Mouse (Mus musculus): ENCODE measurements at regions not wholly inside any gene's neighbourhood (a gene's known extent, or its start where the extent isn't known, plus 50 kb on each side); places are given as distances from the start of the nearest gene placed in this dataset.

DNA sequence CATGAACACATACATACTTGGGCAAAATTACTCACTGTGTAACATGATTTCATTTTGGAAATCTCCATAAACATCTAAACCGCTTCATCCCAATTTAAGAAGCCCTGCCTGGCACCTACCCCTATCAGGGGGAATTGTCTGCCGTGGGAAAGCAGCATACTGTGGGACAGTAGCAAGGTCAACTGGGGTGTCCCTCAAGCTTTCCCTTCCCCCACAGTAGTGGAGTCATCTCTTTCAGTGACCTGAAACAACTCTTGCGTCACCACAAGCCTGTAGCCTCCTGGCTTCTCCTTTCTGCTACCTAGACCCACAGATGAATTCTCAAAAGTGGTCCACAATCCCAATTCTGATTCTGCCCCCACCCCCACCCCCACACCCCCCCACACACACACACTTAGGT is 158.8 kb downstream of the Qdpr start:
- TF ChIP-seq CTCF (IDR thresholded peaks at IDR 0.05; ENCODE audit: insufficient read depth, low read length) (no peak), POLR2A (IDR thresholded peaks at IDR 0.05; ENCODE audit: borderline replicate concordance, extremely low read depth, low read depth, low read length) (no peak)

All from lung, adult 2 months (tissue).